Mouse (Mus musculus) liver, embryonic 14.5 days (tissue): ENCODE measurements around the gene Scgb2b20.
"Not testable (repeated sequence)": the region's sequence is repeated elsewhere in the genome, so short reads cannot be mapped to it uniquely, and the experiment has no call there.

Experiments
- CTCF ChIP-seq: IDR thresholded peaks from 2 replicates; pipeline ENCODE4 v1.5.1; 2016; ENCODE audit warnings: antibody characterized with exemption, low read depth, control low read depth
- EP300 ChIP-seq: IDR thresholded peaks from 2 replicates; pipeline ENCODE4 v1.6.1; 2016; ENCODE audit warnings: antibody characterized with exemption, low read depth

DNA sequence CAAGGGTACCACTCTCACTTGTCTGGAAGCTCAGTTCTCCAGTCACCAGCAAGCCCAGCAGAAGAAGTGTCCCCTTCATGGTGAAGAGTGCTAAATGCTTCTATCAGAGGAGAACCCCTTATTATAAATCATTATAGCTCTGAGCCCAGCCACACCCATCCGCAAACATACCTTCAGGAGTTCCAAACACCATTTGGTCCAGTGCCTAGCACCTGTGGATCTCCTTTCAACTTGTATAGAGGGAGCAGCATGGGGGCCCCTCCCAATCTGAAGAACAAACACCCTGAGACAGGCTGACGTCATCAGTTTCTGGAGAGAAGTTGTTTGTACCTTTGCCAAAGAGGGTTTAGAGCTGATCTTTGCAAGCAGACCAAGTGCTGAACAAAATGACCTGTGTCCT, at the start of gene Scgb2b20:
- not testable (repeated sequence) for TF ChIP-seq CTCF, EP300
